ENCODE assay signal across 8 mouse cellular contexts in the genomic region with DNA sequence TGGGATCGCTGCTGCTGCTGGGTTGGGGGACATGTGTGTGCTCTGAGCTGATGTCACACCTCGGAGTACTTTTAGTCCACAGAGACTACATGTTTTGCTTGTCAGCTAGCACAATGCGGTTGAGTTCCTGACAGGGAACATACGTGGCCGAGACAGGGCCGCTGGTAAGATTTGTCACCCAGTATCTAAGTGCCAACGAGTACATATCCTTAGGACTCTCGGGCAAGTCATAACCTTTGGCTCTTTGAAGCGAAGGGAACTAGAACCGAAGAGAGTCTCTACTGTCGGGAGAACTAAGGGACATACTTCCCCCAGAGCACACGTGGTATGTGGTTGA. TPM values are rescaled to one million over a fixed set of nuclear protein-coding genes. Genes with fewer than 3 reads are reported as not detected.
DNase-seq lines count a peak whose midpoint lies in the region; ATAC-seq lines count a peak whose summit lies in the region.

No protein-coding gene starts in this region.

- no peaks in the 10 kb centered on the region for H3K27me3 ChIP-seq in hindbrain, embryonic 10.5 days (ENCODE audit: insufficient read depth, poor library complexity, severe bottlenecking)

- WGBS in hindbrain, embryonic 10.5 days, result 8% methylated on average over 12 of the region's 12 CpGs

- peak overlapping the region; percentile 92 for H3K4me3 ChIP-seq in hindbrain, embryonic 10.5 days

- DNase-seq in retina, embryonic 14.5 days (ENCODE audit: low spot score), result peak; percentile 38
- DNase-seq in retina, postnatal 1 day, result no peak
- DNase-seq in brain, adult 2 months (ENCODE audit: low read depth, low spot score), result peak; percentile 28
- no peak for DNase-seq in hindbrain, embryonic 10.5 days (ENCODE audit: low spot score)
- no peak for DNase-seq in adrenal gland, adult 2 months
- no peak for DNase-seq in embryo, embryonic 11 days
- DNase-seq in cerebellum, adult 18-20 months, result no peak

- H3K4me1 ChIP-seq in hindbrain, embryonic 10.5 days (replicated peaks), result peaks cover 19% of the 10 kb centered on the region

- H3K27ac ChIP-seq in hindbrain, embryonic 10.5 days, result peak overlapping the region; percentile 94

- H3K36me3 ChIP-seq in hindbrain, embryonic 10.5 days, result peaks cover 23% of the 10 kb centered on the region

- ATAC-seq in megakaryocyte, adult 5-6 weeks (ENCODE audit: poor library complexity, severe bottlenecking), result peak; percentile 28

- H3K9me3 ChIP-seq in hindbrain, embryonic 10.5 days, result no peaks in the 10 kb centered on the region

RNA-seq across cellular contexts. Expression of a gene that starts 1.5 kb away (rescaled TPM):
- 16.0 and 17.6 TPM in 2 replicates for polyA plus RNA-seq in hindbrain, embryonic 10.5 days (2016; fragmentation: Nextera tagmentation; extraction: Ambion mirVana)
- total RNA-seq in megakaryocyte, adult 5-6 weeks (2015), result 29.5 and 40.9 TPM in 2 replicates
- 18.9 and 19.2 TPM in 2 replicates for total RNA-seq in megakaryocyte, adult 5-6 weeks (2017)
- 10 to 100 TPM; 18.5 to 20.0 TPM for total RNA-seq in adrenal gland, adult 2 months (2021)
- 4.8 and 5.6 TPM in 2 replicates for polyA plus RNA-seq in adrenal gland, adult 2 months (2012; rRNA removed)

Comparison
In these comparisons a context has a peak if more than half of its experiments do, and no peak if none do; other contexts are left out.
1. DNase-seq: peak in retina, embryonic 14.5 days (single experiment) and brain, adult 2 months (single experiment); none in retina, postnatal 1 day (single experiment), hindbrain, embryonic 10.5 days (single experiment), adrenal gland, adult 2 months (single experiment), embryo, embryonic 11 days (single experiment) and cerebellum, adult 18-20 months (0 of 2).